Mouse (Mus musculus) c-Kit-positive CD71-negative TER-119-negative erythroid progenitor cells, embryonic 14.5 days (primary cell): ENCODE data around the gene Nrxn3.

ENCODE experiments used
- DNase-seq: peaks from one replicate; pipeline ENCODE4 v3.0.0-alpha.2; 2013; ENCODE audit warnings: low read depth

Nrxn3 gene

DNA sequence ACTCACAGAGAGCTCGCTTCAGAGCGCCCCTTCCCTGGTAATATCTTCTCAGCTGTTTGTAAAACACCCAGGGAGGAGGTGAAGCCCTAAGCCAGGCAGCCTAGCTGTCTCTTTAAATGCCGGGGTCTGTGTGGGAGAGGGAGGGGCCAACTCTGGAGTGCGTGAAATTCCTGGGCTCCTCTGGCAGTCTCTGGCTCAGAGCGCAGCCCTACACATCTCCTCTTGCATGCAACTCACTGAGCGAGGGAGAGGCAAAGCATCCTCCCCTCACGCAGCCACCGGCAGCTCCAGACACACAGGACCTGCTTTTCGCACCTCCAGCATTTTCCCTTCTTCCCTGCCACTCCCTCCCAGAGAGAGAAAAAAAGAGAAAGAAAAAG is at the start of gene Nrxn3:
Gene Nrxn3, plus strand, starts transcription at position 186 of the 380 bp plus-strand sequence.
- no peak for DNase-seq

DNA sequence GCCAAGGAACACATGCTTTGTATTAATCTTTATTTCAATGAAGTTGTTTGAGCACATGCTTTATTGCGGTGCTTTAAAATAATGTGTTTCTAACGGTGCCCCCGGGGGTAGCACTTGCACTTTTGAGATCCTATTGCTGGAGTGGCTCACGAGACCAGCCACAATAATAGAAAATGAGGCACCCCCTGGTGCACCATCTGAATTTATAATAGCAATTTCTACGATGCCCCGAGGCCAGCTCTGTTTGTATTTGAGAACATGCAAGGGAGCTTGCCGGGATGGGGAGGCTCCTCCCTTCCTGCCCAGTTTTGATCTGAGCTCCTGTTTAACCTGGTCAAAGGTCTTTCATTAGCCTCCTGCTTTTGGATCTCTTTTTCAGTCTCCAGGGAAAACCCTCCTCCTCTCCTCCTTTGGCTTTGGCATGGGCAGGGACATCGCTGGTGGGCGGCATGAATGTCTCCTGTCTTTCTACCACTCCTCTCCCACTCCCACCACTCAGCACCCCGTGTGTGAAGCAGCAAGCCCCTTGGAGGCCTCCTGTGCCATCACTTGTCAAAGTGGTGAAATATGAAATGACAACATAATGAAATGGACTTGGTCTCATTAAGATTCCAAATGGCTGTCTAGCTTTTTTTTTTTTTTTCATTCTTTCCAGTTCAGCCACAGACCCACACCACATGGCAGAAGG is 18.4 kb upstream of the Nrxn3 start:
- DNase-seq = no peak

DNA sequence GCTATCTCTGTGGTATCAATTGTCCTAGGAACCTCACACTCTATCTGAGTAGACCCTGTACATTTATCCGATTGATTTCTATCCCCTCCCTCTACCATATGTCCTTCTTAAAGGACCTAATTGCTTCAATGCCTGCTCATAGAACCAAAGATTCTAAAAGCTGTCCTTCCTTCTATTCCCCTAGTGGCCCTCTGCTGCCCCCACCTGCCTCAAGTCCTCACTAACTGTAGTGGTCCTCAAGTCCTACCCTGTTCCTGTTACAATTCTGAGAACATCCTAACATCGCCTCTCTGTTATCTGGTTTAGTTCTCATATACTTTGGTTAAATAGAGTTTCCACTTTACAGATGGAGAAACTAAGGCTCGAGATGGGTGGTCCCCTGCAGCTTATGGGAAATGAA is 16.7 kb upstream of the Nrxn3 start:
- DNase-seq = no peak

DNA sequence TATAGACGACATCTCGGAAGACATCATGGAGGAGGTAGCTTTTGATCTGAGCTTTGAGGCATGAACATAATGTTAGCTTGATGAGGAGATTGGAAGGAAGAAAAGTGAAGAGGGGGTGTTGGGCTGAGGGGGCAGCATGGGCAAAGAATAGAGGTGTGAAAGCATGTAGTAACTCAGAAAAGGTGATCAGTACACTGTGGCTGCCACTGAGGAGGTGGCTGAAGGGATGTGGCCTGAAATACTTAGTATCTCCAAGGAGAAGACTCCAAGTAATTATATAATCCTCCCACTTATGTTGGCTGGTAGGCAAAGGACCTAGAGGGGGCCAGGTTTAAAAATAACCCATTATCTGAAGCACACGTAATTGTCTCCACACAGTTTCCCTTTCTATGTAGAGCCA is 14.9 kb upstream of the Nrxn3 start:
- no peak for DNase-seq

- peak; percentile 50 for DNase-seq
Observed at GRCm38 (mm10) chr12:88709223-88709622, 13.5 kb upstream of the Nrxn3 start.

DNA sequence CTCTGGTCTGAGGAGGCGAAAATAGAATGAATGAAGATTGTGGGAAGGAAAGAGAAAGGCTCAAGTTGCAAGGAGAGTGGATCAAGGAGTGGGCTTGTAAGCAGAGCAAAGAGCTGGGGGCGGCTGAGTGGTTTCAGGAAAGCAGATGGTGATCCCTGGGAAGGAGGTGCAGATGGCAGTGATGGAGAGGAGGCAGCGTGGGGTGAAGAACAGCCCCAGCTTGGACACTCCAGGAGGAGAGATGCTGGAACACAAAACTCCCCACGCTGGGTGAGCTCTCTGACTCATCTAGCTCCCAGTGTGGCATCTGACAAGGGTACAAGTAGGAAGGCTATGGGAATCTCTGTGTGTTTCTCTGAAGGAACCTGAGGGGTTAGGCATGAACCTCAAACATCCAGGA is 9.2 kb upstream of the Nrxn3 start:
- no peak for DNase-seq

DNA sequence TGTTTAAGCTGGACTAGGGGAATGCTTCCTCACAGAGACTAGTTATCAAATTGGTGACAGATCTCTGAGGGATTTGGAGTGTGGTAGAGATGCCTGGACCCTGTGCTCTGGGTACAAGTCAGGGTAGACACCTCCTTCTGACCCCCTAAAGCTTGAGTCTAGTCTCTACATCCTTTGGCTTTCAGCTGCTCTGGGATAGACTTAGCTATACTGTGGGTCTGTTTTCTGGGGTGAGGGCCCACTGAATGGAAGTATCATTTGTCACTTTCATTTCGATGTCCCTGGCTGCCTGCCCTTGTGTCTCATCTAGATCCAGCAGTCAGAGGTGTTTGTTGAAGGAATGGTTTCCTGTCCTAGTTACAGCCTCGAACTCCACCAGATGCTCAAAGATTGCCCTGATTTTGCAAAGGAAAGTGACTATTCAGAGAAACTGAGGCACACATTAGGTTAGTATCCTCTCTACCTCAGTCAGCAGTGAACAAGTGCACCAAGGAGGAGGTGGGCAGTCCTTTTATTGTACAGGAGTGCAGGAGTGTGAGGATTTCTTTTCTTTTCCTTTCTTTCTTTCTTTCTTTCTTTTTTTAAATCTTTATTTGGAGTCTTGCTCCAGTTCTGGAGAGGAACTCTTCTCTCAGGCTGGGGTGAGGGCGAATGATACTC is 515 bp upstream of the Nrxn3 start:
- DNase-seq = no peak

DNA sequence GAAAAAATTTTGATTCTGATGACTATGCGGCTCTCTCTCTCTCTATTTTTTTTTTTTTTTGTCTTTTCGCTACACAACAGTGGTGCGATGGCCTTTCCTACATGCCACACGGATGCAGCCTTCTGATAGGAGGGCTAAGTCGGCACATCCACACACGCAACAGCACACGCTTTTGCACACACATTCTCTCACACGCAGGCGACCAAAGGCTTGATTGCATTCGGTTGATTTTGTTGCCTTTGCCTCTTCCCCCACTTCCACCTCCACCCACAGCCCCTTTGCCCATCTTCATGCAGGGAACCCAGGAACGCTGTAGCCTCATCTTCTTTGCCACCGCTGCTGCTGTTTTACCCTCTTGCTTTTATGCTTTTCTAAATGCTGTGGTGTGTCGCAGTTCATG is 3.6 kb downstream of the Nrxn3 start:
- DNase-seq = no peak

DNA sequence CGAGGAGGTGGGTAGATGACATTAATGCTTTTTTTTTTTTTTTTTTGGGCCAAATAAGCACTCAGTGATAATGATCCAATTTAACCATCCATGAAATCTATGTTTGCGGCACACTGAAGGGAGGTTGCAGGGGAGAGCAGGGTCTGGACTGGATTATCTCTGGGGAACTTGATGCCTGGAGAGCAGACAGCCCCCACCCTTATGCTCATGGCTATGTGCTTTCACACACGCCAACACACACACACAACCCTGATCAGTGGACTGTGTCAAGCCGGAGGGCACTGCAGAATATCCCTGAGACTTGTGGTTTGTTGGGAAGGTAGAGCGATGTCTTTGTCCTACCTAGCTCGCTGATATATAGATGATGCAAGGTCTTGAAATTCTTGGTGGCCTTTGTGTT is 4.1 kb downstream of the Nrxn3 start:
- DNase-seq = no peak

DNA sequence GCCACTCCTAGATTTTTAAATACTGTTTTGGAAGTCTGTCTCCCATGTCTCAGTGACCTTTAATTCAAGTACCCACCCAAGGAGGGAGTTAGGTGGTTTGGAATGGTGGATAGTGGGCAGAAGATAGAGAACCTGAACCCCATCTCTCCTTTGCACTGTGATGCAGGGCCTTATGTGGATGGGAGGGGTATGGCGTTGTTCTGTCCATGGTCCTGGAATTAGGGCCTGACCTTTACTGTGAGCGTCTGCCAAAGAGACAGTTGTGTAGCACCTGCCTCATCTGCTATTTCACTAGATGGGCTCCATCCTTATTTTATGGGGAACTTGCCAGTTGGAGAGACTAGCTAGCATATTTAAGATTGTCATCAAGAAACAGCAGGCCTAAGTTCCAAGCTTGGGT is 8.0 kb downstream of the Nrxn3 start:
- no peak for DNase-seq

GRCm38 (mm10) chr12:88735045-88735444 is 12.4 kb downstream of the Nrxn3 start:
- no peak for DNase-seq

GRCm38 (mm10) chr12:88737081-88737480 is 14.4 kb downstream of the Nrxn3 start:
- DNase-seq = no peak

DNA sequence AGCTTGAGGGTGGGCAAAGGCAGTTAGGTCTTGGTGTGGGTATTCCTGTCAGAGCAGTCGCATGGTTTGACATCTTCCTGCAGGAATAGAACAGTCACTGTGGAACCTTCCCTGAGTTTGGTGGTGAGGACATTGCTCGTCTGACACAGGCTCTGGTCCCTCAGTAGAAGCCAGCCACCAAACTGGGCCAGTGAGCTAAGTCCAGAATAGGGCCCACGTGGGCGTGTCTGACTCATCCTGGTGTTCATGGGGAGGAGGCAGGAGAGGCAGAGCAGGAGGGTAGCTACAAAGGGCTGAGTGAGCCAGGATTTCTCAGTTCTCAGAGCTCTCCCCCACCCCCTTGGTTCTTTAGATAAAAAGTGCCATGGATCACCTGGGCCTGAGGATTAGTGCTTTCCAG is 15.9 kb downstream of the Nrxn3 start:
- no peak for DNase-seq

DNA sequence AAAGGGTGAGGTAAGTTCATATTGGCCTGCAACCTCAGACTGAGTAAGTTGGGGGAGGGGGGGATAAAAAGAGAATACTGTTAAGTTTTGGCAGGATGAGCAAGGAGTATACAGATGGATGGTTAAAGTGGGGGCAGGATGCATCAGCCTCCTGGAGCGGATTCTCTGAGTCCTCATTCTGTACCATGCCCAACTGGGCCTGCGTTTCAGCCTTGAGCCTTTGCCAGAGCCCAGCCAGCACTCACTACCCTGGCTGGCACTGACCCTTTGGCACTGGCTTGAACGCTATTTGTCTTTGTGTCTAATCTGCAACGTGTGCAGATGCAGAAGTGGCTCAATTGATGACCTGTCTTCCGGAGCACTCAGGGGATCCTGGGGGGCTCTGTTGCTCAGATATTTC is 24.1 kb downstream of the Nrxn3 start:
- DNase-seq = no peak

GRCm38 (mm10) chr12:88764791-88765190 is 42.1 kb downstream of the Nrxn3 start:
- DNase-seq = no peak

DNA sequence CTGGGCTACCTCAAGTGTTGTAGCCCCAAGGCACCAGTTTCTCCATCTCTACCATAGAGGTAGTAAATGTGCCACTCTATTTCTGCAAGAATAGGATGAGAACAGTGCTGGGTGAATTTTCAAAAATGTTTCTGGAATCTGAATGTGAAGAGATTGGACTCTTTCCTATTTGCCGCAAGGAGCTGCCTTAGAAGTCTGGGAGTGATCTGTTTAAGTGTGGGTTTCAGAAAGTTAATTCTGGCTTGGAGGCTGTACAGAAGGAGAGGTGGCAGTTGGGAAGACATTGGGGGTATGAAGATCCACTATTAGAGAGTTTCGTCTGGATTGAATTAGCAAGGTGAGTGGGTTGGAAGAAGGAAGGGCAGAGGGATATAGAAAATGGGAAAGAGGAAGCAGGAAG is 52.0 kb downstream of the Nrxn3 start:
- DNase-seq = no peak

GRCm38 (mm10) chr12:88778036-88778435 is 55.4 kb downstream of the Nrxn3 start:
- DNase-seq = no peak

- DNase-seq = no peak
Observed at GRCm38 (mm10) chr12:88784199-88785147, 61.8 kb downstream of the Nrxn3 start.

DNA sequence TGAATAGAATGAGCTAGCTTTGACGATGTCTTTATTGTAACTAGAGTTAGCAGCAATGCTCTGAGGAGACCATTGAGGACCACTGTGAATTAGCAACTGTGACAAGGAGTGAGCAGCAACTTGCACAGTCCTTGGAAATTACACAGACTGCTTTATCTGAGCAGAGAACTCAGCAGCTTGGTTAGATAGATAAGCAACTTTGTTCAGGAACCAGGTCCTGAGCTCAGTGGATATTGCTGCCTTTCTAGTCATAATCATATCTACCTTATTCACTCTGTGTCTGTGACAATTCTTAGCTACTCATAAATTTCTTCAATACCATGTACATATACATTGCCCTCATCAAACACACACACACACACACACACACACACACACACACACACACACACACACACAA is 70.6 kb downstream of the Nrxn3 start:
- no peak for DNase-seq

GRCm38 (mm10) chr12:88800990-88801655 is 78.4 kb downstream of the Nrxn3 start:
- DNase-seq = no peak

- no peak for DNase-seq
Observed at GRCm38 (mm10) chr12:88801656-88802007, 79.0 kb downstream of the Nrxn3 start.

DNA sequence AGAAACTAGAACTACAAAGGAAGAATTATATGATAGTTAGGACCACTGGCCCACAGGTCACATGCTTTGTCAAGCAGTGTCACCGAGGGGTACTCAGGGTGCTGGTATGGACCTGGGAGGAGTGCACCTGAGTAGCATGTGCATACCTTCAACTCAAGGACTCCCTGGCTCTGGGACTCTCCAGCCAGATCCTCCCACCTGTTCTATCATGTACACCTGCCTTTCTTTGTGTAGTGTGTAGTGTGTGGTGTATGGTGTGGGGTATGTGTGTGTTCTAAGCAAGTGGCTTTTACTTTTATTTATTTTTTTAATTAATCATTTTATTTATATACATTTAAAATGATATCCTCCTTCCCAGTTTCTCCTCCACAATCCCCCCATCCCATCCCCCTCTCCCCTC is 86.3 kb downstream of the Nrxn3 start:
- DNase-seq = no peak
